Mouse (Mus musculus): ENCODE data around the gene Gpsm1. TPM values are rescaled to one million over a fixed set of nuclear protein-coding genes. Genes with fewer than 3 reads are reported as not detected.

Gpsm1 gene
- 83.6 and 91.4 TPM in 2 replicates for polyA plus RNA-seq (2016; fragmentation: Nextera tagmentation; extraction: Ambion mirVana)

DNA sequence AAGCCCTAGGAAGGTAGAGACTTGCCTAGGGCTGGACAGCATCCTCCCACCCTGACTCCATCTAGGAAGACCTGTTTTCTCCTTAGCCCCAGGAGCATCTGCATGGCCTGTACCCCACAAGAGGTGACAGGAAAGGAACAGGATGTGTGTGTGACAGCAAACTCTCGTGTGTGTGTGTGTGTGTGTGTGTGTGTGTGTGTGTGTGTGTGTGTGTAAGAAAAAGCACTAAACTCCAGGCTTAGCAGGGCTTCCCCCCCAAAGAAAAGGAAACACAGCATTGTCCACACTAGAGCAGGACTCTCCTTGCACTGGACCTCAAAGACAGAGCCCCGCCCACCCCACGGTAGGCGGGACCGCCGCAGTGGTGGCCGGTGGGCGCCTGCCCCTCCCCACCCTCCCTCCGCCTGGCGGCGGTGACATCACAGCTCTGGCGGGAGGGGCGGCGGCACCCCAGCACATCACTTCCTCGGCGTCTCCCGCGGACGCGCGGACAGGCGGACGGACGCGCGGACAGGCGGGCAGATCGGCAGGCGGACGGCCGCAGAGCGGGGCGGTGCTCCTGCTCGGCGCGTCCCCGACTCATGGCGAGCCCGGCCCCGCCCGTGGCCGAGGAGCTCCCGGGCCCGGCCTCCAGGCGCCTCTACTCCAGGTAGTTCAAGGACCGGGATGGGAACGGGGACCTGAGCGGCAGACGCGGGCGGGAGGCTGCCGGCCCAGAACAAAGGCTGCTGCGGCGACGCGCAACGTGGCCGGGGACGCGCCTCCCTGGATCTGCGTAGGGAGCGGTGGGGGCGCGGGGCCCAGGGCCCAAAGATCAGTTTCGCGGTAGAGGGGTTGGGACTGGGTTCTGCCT, at the start of gene Gpsm1:
Gene Gpsm1, plus strand, starts transcription at position 444 of the 853 bp plus-strand sequence.
- H3K9me3 ChIP-seq (replicated peaks): no peaks in the 10 kb centered on the region
- peak within 1 kb of the TSS; percentile 86 for H3K4me3 ChIP-seq
- DNase-seq (ENCODE audit: low spot score): peak; percentile 93
- peak within 1 kb of the TSS; percentile 95 for H3K27ac ChIP-seq
- peaks cover 63% of the 10 kb centered on the region for H3K4me1 ChIP-seq
- peaks cover 33% of the 10 kb centered on the region for H3K36me3 ChIP-seq
- H3K27me3 ChIP-seq (ENCODE audit: low read depth, poor library complexity, severe bottlenecking): no peaks in the 10 kb centered on the region
- WGBS: under 1% methylated on average over 59 of the region's 66 CpGs

DNA sequence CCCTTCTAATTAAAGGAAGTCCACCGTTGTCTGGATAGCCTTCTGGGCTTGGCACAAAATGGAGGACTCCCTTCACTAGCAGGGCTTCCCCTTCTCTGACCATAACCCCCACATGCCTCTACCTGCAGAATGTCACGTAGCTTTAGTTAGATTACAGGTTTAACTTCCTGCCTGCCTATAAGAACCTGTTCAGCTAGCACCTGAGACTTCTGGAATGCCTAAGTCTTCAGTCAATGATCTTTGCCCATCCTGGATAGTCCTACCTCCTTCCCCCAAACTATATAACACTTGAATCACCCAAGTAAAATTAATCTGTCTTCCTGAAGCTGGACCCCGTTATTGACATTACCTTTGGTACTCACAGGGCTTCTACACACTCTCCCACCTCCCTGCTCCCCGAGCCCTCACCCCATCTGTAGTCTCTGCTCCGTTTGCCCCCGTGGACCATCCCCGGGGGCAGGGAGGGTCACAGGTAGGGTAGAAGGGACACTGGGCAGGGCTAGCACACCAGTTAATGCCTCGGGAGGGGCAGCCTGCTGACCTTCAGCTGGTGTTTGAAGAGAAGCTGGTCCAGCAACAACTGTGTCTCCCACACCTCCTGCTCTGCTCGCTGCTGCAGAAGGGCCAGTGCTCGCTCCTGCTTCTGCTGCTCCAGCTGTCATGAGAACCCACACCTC, 49.1 kb upstream of the Gpsm1 start:
- no peak overlapping the region for H3K27ac ChIP-seq
- H3K36me3 ChIP-seq: no peaks in the 10 kb centered on the region
- no peak for DNase-seq (ENCODE audit: low spot score)
- H3K9me3 ChIP-seq (replicated peaks): no peaks in the 10 kb centered on the region
- peaks cover 11% of the 10 kb centered on the region for H3K4me1 ChIP-seq
- H3K4me3 ChIP-seq: no peak overlapping the region
- no peaks in the 10 kb centered on the region for H3K27me3 ChIP-seq (ENCODE audit: low read depth, poor library complexity, severe bottlenecking)
- 80% methylated on average over 10 of the region's 10 CpGs for WGBS

DNA sequence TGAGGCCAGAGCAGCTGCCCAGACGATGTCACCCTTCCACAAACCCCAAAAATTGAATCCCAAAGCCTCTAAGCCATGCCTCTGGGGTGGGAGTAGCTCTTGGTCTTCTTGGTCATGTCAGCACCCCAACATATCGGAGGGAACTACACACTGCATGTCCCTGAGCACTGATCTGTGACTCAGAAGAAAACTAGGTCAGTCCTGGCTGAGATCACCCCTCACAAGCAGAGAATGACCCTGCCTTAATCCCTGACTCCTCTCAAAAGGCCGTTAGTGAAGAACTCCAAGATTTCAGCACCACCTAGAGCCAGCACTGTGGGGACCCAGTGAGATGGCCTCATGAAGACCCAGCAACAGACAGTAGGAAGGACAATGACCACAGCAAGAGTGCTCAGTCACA, 47.1 kb upstream of the Gpsm1 start:
- no peak overlapping the region for H3K27ac ChIP-seq
- peaks cover 11% of the 10 kb centered on the region for H3K4me1 ChIP-seq
- H3K4me3 ChIP-seq: no peak overlapping the region
- 68% methylated on average over 3 of the region's 3 CpGs for WGBS
- no peaks in the 10 kb centered on the region for H3K27me3 ChIP-seq (ENCODE audit: low read depth, poor library complexity, severe bottlenecking)
- H3K36me3 ChIP-seq: no peaks in the 10 kb centered on the region
- no peak for DNase-seq (ENCODE audit: low spot score)
- no peaks in the 10 kb centered on the region for H3K9me3 ChIP-seq (replicated peaks)

DNA sequence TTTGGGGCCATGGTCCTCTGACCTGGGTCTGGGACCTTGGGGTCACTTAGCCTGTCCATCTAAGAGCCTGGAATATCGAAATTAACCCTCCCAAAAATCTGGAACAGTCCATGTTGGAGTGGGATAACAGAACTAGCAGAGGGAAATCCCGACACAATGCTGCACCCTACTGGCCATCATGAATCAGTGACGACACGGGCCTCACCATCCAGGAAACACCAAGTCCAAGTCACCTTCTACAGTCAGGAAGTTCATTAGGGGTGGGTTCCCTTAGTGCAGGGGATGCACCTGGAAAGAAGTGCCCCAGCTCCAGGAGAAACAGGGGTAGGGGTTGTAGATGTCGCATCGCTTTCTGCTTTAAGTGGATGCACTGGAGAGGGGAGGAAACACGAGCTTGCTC, 41.7 kb upstream of the Gpsm1 start:
- Histone ChIP-seq H3K27ac (no peak overlapping the region), H3K36me3 (no peaks in the 10 kb centered on the region), H3K4me1 (peaks cover 17% of the 10 kb centered on the region), H3K9me3 (replicated peaks) (no peaks in the 10 kb centered on the region), H3K4me3 (no peak overlapping the region), H3K27me3 (ENCODE audit: low read depth, poor library complexity, severe bottlenecking) (no peaks in the 10 kb centered on the region)
- peak; percentile 72 for DNase-seq (ENCODE audit: low spot score)
- WGBS: 19% methylated on average over 7 of the region's 7 CpGs

- Histone ChIP-seq H3K4me3 (no peak overlapping the region), H3K27me3 (ENCODE audit: low read depth, poor library complexity, severe bottlenecking) (peaks cover 13% of the 10 kb centered on the region; the same call in 1 of the 2 replicates), H3K4me1 (peaks cover under 1% of the 10 kb centered on the region; the same call in 1 of the 2 replicates), H3K9me3 (replicated peaks) (no peaks in the 10 kb centered on the region), H3K36me3 (no peaks in the 10 kb centered on the region), H3K27ac (no peak overlapping the region)
- no peak for DNase-seq (ENCODE audit: low spot score)
- 87% methylated on average over 3 of the region's 3 CpGs for WGBS
These were observed 35.6 kb upstream of the Gpsm1 start for GRCm38 (mm10) chr2:26279712-26280111.

DNA sequence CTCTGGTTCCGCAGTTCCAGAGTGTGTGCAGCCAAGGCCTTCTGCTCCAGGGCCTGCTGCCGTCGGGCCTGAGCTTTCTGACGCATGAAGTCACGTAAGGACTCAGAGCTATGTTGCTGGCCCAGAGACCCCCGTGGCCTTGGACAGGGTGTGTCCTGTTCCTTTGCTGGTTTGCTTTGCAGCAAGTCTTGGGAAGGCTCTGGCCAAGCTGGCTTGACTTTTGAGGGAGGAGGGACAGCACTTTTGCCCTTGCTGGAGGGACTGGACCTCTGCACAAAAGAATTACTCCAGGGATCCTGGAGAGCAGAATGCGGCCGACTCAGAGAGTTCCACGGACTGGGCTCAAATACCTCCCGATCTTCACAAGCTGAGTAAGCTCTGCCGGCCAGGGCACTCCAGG, 34.7 kb upstream of the Gpsm1 start:
- H3K4me1 ChIP-seq: peaks cover 1% of the 10 kb centered on the region; the same call in 1 of the 2 replicates
- whole genome bisulfite sequencing: 84% methylated on average over 11 of the region's 11 CpGs

GRCm38 (mm10) chr2:26285804-26286203, 29.5 kb upstream of the Gpsm1 start:
- H3K4me3 ChIP-seq: no peak overlapping the region
- peaks cover 10% of the 10 kb centered on the region for H3K4me1 ChIP-seq
- no peaks in the 10 kb centered on the region for H3K9me3 ChIP-seq (replicated peaks)
- H3K27me3 ChIP-seq (ENCODE audit: low read depth, poor library complexity, severe bottlenecking): peaks cover 3% of the 10 kb centered on the region; the same call in 1 of the 2 replicates
- no peaks in the 10 kb centered on the region for H3K36me3 ChIP-seq
- no peak overlapping the region for H3K27ac ChIP-seq
- WGBS: 69% methylated on average over 7 of the region's 7 CpGs
- no peak for DNase-seq (ENCODE audit: low spot score)

More for the DNA sequence above, 34.7 kb upstream of the Gpsm1 start:
- no peaks in the 10 kb centered on the region for H3K9me3 ChIP-seq (replicated peaks)
- no peak overlapping the region for H3K4me3 ChIP-seq
- H3K36me3 ChIP-seq: no peaks in the 10 kb centered on the region
- H3K27me3 ChIP-seq (ENCODE audit: low read depth, poor library complexity, severe bottlenecking): peaks cover 13% of the 10 kb centered on the region; the same call in 1 of the 2 replicates
- 0 out of 2 replicates have a peak overlapping the region, but pooled peaks have one; percentile 4 for H3K27ac ChIP-seq
- DNase-seq (ENCODE audit: low spot score): no peak

DNA sequence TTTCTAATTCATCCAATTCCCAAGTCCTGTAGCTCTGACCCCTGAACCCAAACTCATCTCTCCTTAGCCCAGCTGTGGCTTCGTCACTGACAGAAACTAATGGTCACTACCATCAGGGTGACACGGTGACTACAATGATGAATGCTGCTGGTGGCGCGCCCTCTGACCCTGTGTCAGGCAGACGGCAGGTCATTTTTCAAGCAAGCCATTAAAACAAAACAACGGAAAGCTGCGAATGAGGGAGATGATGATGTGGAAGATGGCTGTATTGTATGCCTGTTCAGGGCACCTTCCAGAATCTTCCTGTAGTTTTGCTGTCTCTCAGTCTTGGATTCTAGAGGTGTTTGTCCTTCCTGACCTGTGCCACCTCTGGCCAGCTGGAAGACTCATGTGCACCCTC, 28.9 kb upstream of the Gpsm1 start:
- no peak overlapping the region for H3K27ac ChIP-seq
- DNase-seq (ENCODE audit: low spot score): no peak
- no peaks in the 10 kb centered on the region for H3K36me3 ChIP-seq
- H3K27me3 ChIP-seq (ENCODE audit: low read depth, poor library complexity, severe bottlenecking): no peaks in the 10 kb centered on the region
- no peaks in the 10 kb centered on the region for H3K9me3 ChIP-seq (replicated peaks)
- no peak overlapping the region for H3K4me3 ChIP-seq
- 44% methylated on average over 7 of the region's 7 CpGs for WGBS
- peaks cover 10% of the 10 kb centered on the region for H3K4me1 ChIP-seq

DNA sequence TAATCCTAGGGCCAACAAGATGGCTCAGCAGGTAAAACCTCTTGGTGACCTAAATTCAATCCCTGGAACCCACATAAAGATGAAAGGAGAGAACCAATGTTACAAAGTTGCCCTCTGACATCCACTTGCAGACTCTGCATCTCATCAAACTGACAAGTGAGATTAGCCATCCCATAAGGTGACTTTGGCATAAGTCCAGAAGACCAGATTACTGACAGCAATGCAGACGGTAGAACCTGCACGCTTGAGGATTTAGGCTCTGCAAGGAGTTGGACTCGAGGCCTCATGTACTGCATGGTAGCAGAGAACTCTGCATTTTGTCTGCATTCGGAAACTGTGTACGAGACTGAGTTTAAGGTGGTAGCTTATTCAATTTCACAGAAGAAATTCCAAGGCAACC, 25.2 kb upstream of the Gpsm1 start:
- Histone ChIP-seq H3K9me3 (replicated peaks) (no peaks in the 10 kb centered on the region), H3K4me3 (no peak overlapping the region), H3K36me3 (no peaks in the 10 kb centered on the region), H3K27me3 (ENCODE audit: low read depth, poor library complexity, severe bottlenecking) (no peaks in the 10 kb centered on the region), H3K4me1 (peaks cover 10% of the 10 kb centered on the region), H3K27ac (no peak overlapping the region)
- WGBS: 70% methylated on average over 5 of the region's 5 CpGs
- DNase-seq (ENCODE audit: low spot score): no peak

GRCm38 (mm10) chr2:26294457-26294856, 20.9 kb upstream of the Gpsm1 start, which contains the start of gene Ccdc187:
TSS of gene Ccdc187 (minus strand) at chr2:26294557.
- Histone ChIP-seq H3K4me3 (no peak within 1 kb of the TSS), H3K4me1 (peaks cover 25% of the 10 kb centered on the region), H3K36me3 (no peaks in the 10 kb centered on the region), H3K27me3 (ENCODE audit: low read depth, poor library complexity, severe bottlenecking) (peaks cover 14% of the 10 kb centered on the region), H3K27ac (no peak within 1 kb of the TSS), H3K9me3 (replicated peaks) (no peaks in the 10 kb centered on the region)
- no peak for DNase-seq (ENCODE audit: low spot score)
- WGBS: 74% methylated on average over 2 of the region's 2 CpGs

DNA sequence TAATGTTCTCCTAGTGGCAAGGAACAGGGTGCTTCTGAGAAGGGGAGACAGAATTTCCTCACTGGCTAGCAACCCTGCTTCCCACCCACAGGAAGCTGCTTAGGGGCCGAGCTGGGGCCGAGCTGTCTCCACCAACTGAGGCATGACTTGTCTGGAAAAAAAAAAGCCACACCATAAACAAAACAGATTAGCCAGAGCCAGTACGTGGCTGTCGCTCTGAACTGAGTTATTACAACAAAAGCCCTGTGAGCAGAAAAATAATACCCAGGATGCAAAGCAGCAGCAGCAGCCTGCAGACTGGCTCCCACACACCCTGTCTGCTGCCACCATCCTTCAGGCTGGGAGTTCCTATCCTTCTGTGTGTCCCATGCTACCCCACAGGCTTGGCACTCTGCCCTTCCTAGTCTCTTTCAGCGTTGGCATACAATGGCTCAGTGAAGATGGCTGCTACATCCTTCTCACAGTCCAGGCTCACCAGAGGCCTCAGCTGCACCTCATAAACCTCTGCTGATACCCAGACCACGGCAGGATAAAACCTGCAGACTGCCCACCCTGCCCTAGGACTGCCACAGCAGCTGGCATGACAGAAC, 18.6 kb upstream of the Gpsm1 start:
- peaks cover 34% of the 10 kb centered on the region for H3K4me1 ChIP-seq
- peaks cover 25% of the 10 kb centered on the region for H3K27me3 ChIP-seq (ENCODE audit: low read depth, poor library complexity, severe bottlenecking)
- H3K27ac ChIP-seq: peak overlapping the region; percentile 38; the same call in 1 of the 2 replicates
- no peak overlapping the region for H3K4me3 ChIP-seq
- no peaks in the 10 kb centered on the region for H3K9me3 ChIP-seq (replicated peaks)
- no peaks in the 10 kb centered on the region for H3K36me3 ChIP-seq
- DNase-seq (ENCODE audit: low spot score): no peak
- 60% methylated on average over 6 of the region's 6 CpGs for WGBS

DNA sequence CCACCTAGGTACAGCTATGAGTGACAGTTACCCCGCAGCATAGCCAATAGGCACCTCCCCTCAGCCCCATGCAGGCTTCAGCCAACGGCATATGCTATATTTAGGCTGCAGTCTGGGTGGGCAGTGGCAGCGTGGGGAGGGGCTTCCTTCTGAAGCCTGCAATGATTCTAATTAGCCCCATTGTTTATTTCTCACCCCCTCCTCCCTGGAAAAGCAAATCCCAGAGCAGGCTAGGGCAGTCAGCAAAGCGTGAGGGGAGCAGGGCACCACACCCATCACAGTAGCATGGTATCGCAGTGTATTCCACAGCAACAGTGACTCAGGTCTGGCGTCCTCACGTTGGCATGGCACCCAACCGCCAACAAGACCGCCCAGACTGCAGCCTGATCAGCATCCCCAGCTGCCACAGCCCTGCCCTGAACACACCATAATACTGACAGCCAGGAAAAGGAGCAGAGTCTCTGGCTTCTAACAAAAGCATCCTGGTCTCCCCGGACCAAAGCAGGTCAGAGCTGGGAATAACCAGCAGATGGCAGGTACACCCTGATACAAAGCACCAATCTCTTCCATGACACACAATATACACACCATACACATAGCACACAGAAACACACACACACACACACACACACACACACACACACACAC, 17.0 kb upstream of the Gpsm1 start:
- Histone ChIP-seq H3K4me1 (peaks cover 34% of the 10 kb centered on the region), H3K4me3 (no peak overlapping the region), H3K36me3 (no peaks in the 10 kb centered on the region), H3K27me3 (ENCODE audit: low read depth, poor library complexity, severe bottlenecking) (peaks cover 25% of the 10 kb centered on the region), H3K9me3 (replicated peaks) (no peaks in the 10 kb centered on the region), H3K27ac (no peak overlapping the region)
- WGBS: 6% methylated on average over 10 of the region's 10 CpGs
- no peak for DNase-seq (ENCODE audit: low spot score)
